Mouse (Mus musculus) adrenal gland, adult 2 months (tissue): ENCODE results near the gene 2900026A02Rik. TPM values are rescaled to one million over a fixed set of nuclear protein-coding genes. Genes with fewer than 3 reads are reported as not detected.

Experiments used
- DNase-seq: peaks from one replicate; pipeline ENCODE4 v3.0.0; 2021
- long read RNA-seq: library from polyadenylated mRNA; stranded (forward); transcript quantifications from one replicate; pipeline ENCODE4 v2.0.0, GENCODE M21; 2021
- polyA plus RNA-seq: library from polyadenylated mRNA; depleted of rRNA; stranded (reverse); fragments of >200 nt; gene quantifications from 2 replicates; pipeline ENCODE4 v1.2.3, GENCODE M21; 2012; rRNA removed
- total RNA-seq, 2 experiments: library from RNA; stranded (reverse); gene quantifications; 2 replicates each; pipeline ENCODE4 v1.2.3; 2021

2900026A02Rik gene
- total RNA-seq, result 10 to 100 TPM; 11.5 to 17.8 TPM
- polyA plus RNA-seq, result 11.0 and 12.4 TPM in 2 replicates
- long read RNA-seq, partial matches to known transcripts, result 1 of 2 reads
- long read RNA-seq, other reads (novel, unspliced or antisense), result 1 of 2 reads

- peak; percentile 79 for DNase-seq
Measured at GRCm38 (mm10) chr5:113221147-113221865, at the start of gene 2900026A02Rik. Gene 2900026A02Rik (minus strand): TSS chr5:113221236.

GRCm38 (mm10) chr5:113270043-113270442 is 49.0 kb upstream of the 2900026A02Rik start:
- DNase-seq, result no peak

DNA sequence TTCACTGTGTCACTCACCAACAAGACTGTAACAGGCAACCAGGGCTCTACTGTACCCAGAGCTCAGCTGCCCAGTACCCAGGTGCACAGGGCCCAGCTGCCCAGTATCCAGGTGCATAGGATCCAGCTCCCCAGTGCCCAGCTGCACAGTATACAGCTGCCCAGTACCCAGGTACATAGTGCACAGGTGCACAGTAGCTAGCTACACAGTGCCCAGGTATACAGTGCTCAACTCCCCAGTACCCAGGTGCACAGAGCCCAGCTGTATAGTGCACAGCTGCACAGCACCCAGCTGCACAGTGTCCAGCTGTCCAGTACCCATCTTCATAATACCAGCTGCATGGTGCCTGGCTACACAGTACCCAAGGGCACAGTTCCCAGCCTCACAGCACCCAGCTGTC is 47.2 kb upstream of the 2900026A02Rik start:
- DNase-seq, result no peak

- no peak for DNase-seq
Measured at GRCm38 (mm10) chr5:113265637-113266036, 44.6 kb upstream of the 2900026A02Rik start.

GRCm38 (mm10) chr5:113250806-113251205 is 29.8 kb upstream of the 2900026A02Rik start:
- no peak for DNase-seq

- DNase-seq, result no peak
Measured at GRCm38 (mm10) chr5:113249263-113249930, 28.4 kb upstream of the 2900026A02Rik start.

DNA sequence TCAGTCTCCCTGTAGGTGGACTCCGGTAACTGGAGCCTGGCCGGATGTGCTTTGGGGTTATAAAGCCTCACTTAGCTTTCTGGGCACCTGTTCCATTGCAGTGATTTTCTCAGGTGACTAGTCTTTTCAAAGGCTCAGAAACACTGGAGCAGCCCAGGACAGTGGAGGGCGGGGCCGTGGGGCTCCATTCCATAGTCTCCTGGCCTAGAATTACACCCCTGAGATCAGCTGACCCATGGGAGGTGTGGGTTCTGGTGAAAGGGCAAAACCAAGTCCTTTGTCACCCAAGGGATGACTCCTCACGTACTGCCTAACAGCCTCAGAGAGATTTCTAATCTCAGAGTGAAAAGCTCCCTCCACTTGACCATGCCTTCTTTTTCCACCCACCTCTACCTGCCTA is 9.2 kb upstream of the 2900026A02Rik start:
- no peak for DNase-seq

DNA sequence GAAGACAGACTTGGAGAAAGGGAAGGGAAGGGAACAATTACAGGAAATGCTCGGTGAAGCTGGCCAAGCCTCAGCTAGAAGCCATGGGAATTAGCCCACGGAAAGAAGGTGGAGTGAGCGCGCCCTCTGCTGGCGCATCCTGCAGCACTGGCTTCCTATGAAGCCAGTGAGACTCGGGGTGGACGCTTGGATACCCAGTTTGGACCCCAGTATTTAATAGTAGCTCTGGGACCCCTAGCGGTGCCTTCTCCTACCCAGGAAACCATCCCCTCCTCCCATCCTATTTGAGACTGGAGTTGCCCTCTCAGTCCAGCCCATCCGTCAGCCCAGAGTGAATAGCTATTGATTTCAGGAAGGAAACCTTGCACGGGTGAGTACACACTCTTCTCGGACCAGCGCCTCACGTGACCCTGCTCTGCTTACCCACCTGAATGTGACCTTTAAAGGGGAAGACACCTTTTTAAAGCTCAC is 5.6 kb upstream of the 2900026A02Rik start, which contains the start of gene Tmem211:
Gene Tmem211 (plus strand): TSS at position 278 of the 471 bp plus-strand sequence.
- DNase-seq, result peak; percentile 75

DNA sequence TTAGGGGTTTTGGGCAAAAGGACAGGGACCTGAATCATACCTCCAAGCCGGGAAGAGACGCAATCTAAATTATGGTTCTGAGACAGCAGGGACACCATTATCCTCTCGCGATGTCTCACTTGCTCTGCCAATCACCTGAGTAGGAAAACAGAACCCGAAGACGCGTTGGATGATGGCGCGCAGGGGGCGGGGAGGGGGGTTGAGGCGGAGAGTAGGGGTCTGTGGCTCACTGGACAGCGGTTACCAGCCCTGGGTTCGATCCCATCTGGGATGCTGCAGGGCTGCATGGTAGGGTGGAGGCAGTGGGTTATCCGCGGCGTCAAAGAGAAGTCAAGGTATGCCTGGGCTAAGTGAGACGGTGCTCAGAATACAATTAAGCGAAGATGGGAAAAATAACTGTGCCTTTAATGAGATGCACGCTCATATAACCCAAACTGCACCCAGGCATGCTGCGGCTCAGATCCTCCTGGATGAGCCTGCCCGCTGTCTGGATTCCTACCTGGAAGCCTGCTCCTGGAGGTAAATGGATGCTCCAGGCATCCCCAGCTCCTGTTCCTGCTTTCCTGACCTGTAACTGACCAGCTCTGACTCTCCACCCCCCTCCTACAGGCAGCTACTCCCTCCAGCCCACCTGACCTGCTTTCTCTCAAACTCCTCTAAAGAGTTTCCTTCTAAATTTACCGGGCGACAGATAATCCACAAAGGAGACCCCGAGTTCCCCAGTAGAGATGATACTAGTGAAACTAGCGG is 4.8 kb upstream of the 2900026A02Rik start:
- no peak for DNase-seq

- no peak for DNase-seq
Measured at GRCm38 (mm10) chr5:113225271-113225670, 4.2 kb upstream of the 2900026A02Rik start.

DNA sequence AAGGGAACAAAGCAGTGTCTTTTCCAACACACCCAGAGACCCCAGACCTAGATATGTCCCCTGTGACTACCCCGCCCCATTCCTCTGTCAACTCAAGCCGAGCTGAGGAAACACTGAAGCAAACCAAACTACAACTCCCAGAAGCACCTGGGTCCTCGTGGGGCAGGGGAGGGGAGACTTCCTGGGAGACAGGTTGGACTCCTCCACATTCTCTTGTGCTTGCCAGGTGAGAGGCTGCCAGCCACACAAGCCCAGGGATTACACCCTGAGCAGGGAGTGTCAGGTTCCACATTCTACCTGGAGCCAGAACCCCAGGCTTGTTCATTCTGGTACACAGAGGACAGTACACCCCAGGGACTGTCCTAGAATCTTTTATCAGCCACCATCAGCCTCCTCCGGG is 2.9 kb upstream of the 2900026A02Rik start:
- no peak for DNase-seq

DNA sequence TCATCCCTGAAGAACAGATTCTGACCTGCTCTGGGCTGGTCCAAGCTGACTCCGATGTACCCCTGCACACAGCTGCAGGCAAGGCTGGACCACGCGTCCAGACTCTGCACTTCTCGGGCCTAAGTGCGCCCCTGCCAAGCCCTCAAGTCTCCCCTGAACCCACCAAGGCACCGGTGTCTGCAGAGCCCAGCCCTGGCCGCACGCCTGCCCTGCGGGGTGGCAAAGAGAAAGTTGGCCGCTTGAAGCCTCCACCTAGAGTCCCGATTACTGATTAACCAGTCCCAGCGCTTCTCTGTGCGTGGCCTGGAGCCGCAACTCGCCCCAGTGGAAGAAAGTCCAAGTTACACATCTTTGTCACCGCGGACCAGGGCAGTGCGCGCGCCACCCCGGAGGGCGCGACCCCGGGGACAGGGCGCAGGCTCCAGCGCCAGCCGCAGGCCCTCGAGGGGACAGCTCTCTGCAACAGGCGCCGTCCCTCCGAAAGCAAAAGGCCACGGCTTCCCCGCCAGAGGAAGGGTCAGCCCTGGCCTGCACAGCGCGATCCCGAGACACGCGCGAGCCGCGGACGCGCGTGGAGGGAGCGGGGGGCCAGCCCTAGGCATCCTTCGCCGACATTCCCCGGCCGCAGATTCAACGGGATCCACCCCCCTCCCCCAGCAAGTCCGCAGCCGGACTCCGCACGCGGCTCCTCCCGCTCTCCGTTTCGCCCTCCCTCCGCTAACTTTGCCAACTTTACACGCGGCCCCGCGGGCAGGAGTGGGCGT is 471 bp downstream of the 2900026A02Rik start:
- peak; percentile 53 for DNase-seq

- DNase-seq, result no peak
Measured at GRCm38 (mm10) chr5:113219876-113220275, 1.2 kb downstream of the 2900026A02Rik start.

DNA sequence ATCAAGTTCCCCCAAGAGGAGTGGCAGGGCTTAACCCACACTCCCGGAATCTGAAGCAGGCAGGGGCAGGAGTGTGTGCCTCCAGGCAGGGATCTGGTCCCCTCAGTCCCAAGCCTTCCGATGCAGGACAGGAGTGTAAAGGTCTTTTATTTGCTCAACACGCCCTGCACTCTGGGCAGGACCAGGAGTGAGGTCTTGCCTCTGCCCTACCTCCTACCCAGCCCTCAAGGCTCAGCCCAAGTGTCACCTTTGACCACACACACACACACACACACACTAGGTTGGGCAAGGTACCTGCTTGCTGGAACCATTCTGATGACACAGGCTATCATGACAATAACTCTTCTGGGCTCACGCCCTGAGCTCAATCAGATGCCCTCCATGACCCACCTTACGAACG is 1.6 kb downstream of the 2900026A02Rik start:
- DNase-seq, result no peak

DNA sequence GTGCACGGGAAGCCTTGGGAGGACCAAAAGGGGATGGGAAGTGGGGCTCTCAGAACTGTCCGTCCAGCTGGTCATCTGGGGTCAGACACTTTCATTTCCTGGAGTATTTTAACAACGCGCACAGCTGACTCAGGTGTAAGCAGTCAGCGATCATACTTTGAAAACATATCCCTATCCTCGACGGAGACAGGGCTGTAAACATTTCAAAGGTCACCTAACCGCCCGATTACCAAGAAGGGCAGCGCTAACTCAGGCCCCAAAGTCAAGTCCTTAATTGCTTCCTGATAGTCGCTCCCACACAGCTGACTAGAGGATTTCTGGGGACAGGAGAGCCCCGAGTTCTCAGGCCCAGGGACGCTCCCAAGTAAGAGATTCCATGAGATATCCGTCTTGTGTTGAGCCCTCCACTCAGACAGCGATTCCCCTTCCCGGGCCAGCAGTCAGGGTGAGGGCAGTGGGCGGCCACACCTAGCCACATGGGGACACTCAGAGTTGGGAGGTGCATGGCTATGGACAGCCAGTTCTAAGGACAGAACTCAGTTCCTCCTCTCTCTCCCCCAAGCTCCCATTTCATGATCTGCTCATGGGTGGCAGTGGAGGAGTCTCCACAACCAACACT is 2.3 kb downstream of the 2900026A02Rik start:
- DNase-seq, result no peak

- no peak for DNase-seq
Measured at GRCm38 (mm10) chr5:113217076-113217475, 4.0 kb downstream of the 2900026A02Rik start.

DNA sequence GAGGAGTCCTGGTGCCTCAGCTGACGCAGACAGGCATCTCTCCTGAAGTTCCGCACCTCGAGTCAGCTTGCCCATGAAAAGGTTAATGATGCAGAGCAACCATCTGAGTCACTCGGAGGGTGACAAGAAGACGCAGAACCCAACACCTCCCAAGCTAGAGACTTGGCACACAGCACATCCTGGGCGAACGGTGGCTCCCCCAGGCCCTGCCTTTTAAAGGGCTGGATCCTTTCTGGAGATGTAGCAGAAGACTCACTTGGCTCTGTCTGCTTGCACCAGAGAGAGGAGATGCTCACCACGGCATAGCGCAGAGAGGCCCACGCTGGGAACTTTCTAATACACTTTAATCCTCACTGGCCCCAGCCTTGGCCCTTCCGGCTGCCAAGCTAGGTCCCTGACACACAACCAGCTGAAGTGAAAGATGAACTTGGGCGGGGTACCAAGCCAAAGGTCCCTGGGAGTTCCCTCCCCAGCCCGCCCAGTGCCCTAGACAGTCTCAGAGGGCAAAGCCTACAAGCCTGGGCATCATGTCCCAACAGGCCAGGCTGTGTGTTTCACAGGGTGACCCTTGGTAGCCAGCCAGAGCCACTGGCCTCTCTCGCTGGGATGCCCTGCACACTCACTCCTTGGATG is 4.6 kb downstream of the 2900026A02Rik start:
- DNase-seq, result no peak

DNA sequence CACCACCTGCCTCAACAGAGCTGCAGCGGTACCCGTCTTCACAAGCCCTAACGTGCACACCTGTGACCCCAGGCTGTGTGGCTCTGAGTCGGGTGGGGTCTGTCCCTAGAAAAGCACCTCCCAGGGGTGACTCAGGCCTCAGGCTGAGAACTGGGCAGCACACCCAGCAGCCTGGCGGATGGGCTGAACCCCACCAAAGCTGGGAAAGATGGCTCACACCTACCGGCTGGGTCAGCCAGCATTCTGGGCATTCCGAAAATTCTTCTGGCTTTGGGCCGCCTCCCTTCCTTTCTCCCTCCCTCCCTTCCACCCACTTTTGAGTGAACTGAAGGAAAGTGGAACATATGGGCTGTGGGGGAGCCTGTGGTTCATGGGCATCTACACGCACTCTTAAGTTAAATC is 5.4 kb downstream of the 2900026A02Rik start:
- no peak for DNase-seq

DNA sequence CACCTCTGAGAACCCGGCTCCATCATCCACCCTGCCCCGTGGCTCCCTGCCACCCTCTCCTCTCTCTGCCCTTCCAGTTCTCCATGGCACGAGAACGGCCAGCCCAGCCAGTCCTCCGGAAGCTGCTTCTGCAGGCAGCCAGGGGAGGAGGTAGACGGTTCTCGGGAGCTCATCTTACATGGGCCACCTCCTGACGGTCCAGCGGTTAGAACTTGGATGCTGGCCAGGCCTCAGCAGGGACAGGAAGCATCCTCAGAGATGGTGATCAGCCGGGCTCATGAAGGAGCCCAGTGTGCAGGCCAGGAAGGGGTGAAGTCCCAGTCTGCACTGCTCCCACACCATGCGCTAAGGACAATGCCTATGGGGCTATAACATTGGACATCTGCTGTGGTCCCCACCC is 6.6 kb downstream of the 2900026A02Rik start:
- DNase-seq, result peak; percentile 58

GRCm38 (mm10) chr5:113214041-113214440 is 7.0 kb downstream of the 2900026A02Rik start:
- DNase-seq, result no peak
